Mouse (Mus musculus): Measurements from ENCODE around the gene Trim46.
"Not testable (repeated sequence)": the region's sequence is repeated elsewhere in the genome, so short reads cannot be mapped to it uniquely, and the experiment has no call there.

The Trim46 gene

DNA sequence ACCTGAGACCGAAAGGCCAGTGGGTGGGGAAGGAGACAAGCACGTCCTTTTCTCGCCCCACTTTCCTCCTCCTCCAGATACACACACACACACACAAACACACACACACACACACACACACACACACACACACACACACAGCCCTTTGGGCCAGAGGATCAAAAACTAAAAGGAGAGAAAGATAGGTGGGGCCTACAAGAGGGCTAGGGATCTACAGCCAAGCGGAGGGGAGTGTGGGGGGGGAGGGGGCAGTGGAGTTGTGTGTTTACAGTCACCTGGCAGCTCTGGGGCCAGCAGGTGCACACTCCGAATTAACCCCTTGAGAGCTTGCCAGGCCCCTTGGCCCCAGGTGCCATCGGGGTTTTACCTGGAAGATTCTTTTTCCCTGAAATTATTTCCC, 13.5 kb downstream of the Trim46 start:
- DNase-seq = no peak

DNA sequence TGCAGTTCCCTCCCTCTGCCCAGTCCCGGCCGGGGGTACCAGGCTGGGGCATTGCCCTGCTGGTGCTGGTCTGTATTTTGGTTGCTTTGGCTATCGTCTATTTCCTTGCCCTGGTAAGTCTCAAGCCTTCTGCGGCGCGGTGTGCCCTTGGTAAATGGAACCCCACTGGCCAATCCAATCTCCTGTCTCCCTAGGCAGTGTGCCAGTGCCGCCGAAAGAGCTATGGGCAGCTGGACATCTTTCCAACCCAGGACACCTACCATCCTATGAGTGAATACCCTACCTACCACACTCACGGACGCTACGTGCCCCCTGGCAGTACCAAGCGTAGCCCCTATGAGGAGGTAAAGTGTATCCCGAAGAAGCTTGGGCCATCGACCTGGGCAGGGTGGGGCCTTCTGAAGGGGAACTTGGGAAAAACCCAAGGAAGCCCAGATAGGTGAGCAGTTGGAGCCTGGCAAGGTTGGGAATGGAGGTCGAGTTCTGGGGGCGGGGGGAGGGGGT, 14.3 kb downstream of the Trim46 start:
- DNase-seq = no peak

DNA sequence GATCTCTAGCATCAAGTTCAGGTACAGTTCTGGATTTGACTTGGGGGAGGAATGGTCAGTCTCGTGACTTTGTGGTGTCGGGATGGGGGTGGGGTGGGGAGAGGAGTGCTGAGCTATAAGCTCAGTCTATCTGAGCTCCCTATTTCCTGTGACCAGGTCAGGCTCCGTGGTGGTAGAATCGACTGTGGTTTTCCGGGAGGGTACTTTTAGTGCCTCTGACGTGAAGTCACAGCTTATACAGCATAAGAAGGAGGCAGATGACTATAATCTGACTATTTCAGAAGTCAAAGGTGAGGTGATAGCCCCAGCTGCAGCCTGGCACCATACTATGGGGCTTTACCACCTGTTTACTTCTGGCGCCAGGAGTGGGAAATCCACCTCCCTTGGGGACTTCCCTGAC, 14.8 kb downstream of the Trim46 start:
- no peak for DNase-seq

DNA sequence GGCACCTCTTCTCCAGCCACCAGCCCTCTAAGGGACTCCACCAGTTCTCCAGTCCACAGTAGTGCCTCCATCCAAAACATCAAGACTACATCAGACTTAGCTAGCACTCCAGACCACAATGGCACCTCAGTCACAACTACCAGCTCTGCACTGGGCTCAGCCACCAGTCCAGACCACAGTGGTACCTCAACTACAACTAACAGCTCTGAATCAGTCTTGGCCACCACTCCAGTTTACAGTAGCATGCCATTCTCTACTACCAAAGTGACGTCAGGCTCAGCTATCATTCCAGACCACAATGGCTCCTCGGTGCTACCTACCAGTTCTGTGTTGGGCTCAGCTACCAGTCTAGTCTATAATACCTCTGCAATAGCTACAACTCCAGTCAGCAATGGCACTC, 15.5 kb downstream of the Trim46 start:
- DNase-seq = no peak

DNA sequence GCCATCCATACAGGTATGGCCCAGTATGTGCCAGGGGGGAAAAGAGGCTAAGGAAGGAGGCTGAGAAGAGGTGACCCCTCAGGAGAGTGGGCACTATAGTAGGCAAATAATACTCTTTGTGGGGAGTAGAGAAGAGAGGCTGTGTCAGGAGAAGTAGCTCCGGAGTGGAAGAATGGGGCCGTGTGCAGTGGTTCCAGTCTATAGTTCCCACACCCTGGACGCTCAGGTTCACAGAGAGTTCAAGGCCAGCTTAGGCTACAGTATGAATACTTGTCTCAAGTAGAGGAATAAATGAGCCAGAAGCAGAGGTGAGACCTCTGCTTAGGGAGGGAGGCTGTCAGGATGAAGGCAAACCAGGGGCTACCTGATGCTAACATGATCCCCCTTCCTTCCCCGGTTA, 16.8 kb downstream of the Trim46 start:
- DNase-seq = no peak

DNA sequence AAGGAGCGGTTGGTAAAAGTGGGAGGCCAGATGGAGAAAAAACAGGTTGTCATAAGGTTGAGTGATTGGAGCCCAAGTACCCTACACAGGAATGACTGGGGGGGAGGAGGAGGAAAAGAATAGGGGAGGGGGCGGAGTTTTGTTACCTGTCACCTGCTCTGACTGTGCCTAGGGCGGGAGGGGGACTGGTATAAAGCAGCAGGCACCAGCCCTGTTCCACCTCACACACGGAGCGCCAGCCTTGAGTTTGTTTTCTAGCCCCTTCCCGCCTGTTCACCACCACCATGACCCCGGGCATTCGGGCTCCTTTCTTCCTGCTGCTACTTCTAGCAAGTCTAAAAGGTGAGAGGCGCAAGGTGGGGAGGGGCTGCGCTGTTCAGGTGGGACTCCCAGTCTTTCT, 17.3 kb downstream of the Trim46 start, which contains the start of gene Muc1:
Gene Muc1, plus strand, starts transcription at position 222 of the 400 bp plus-strand sequence.
- peak; percentile 46 to 67 for DNase-seq

DNA sequence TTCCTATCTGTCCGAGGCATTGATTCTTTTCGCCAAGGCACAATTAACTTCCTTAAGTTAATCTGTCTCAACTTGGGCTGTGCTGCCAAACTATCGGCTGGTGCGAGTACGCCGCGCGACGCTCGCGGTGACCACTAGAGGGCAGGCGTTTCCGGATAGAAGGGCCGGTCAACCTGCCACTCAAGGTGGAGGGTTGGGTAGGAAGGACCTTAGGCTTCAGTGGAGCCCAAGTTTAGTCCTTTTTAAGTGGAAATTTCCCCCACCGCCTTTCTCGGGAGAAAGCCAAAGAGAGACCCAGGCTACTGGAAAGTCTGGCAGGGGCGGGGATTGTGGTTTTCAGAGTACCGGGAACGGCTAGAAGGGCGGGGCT, 17.9 kb downstream of the Trim46 start:
- peak; percentile 94 for DNase-seq

DNA sequence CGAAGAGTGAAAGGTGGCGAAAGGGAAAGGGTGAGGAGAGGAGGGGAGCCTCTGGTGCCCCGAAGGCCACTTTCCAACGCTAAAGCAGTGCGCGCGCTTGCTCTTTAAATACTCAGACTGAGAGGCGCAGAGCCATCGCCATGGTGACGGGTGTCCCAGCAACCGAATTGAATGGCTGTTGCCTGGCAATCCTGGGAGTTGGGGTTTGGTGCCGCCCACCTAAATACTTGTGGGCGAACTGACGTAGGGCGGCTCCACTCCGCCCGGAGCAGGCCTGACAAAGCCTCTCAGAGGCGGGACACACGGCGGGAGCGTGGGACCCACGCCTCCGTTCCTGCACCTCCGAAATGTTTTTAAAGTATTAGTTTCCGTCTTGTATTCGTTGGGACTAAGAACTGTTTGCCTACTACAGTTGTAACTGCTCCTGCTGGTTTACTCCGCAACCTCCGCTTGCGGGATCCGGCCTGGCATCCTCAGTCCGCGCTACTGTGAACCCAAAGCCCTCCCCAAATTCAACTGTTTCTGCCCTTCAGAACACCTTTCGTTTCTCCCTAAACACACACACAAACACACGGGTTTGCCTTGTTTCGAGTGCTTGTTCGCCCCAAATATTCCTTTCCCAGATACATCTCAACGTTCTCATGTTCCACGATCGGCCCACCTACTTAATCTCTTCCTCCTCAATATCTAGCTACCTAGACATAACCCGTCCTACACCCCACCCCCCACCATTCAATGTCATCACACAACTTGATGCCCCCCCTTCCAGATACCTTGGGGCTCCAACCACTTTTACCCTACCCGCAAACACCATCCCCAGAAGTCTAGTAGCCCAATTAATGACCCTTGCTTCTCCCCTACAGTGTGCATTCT, 18.6 kb downstream of the Trim46 start:
- peak; percentile 93 to 94 for DNase-seq

DNA sequence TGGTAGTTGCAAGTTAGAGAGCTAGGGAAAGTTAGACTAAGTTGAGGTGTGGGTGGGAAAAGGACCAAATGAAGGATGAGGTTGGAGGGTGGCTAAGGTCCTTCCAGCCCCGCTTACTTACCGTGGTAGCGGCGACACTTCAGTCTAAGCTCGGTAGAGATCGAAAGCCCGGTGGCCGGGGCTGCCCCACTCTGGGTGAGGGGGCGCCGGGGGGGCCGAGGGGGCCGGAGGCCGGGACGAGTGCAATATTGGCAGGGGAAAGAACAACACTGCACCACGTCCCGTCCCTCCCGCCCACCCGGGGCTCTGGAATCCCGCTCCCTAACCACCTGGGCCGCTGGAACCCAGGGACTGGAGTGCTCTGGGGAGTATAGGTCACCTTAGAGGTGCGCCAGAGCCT, 19.2 kb downstream of the Trim46 start, which contains the start of gene Mtx1:
Gene Mtx1, minus strand, starts transcription at position 189 of the 400 bp plus-strand sequence.
- DNase-seq = no peak

DNA sequence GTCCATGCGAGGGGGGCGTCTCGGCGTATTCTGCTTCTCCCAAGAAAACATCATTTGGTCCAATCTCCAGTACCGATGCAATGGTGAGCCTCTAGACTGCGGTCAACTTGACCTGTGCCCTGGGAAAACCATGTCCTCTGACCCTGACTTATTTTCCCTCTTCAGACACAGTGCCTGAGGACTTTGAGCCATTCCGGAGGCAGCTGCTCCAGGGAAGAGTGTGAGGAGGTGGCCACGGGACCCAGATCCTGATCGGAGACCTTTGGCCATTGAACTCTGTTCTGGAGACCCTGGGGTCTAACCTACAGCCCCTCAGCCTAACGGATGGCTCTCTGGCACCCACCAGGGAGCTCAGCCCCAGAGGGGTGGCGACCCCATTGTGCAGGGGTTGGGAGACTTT, 19.7 kb downstream of the Trim46 start:
- no peak for DNase-seq

DNA sequence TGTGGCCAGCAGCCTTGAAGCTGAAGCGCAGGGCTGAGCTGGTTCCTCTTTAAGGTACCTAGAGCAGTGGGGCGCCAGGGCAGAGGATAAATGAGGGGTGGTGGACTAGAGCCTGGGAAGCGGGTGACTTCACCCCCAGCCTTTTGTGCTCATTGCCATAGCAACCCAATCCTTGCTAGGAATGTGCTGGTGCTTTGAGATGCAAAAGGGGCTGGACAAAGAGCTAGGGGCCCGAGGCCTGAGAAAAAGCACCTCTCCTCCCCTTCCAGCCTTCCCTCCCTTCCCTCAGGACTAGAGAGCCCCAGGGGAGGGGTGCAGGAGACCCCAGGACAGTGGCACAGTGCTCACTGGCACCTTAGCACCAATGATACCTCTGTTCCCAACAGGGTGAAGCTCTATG, 20.2 kb downstream of the Trim46 start:
- DNase-seq = no peak

DNA sequence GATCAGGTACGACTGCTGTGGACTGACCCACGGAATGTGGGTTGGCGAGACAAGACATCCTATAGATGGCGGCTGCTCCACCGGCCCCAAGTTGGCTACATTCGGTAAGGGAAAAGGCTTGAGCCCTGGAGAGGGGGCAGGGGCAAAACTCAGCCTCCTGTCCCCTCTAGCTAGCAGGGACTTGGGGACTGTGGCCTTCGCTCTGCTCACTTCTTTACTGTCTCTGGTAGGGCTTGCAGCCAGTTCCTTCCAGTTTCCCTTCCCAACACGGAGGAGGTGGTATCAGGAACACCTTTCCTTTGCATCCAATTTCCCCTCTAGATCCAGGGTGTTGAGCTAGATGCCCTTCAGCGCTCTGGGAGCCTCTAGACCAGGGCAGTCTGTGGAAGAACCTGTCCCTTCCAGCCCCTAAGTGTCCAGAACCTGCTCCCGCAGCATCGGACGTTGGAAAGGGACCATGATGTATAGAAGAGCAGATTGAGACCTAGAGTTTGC, 20.7 kb downstream of the Trim46 start:
- no peak for DNase-seq

DNA sequence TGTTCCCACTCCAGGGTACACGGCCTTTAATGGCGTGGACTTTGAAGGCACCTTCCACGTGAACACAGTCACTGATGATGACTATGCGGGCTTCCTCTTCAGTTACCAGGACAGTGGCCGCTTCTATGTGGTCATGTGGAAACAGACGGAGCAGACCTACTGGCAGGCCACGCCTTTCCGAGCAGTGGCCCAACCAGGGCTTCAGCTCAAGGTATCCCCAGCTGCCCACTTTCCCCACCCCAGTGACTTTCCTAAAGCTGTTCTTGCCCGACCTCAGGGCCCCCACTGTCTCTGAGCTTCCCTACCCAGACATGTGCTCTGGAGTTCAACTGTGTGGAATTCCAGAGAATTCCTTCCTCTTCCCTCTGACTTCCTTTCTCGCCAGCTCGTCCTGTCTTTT, 21.3 kb downstream of the Trim46 start:
- DNase-seq = no peak

DNA sequence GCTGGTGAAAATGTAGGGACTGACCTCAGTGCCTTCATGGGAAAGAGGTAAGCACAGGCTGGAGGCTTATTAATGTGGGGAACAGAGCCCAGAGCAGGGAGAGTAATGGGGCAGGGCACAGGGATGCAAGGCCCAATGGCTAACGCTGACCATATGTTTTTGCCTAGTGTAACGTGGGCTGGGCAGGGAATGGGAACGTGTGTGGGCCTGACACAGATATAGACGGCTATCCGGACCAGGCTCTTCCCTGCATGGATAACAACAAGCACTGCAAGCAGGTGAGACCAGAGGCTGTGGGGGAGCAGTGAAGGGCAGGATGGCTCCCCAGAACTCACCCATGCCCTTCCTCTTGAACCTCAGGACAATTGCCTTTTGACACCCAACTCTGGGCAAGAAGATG, 24.9 kb downstream of the Trim46 start:
- DNase-seq = no peak

DNA sequence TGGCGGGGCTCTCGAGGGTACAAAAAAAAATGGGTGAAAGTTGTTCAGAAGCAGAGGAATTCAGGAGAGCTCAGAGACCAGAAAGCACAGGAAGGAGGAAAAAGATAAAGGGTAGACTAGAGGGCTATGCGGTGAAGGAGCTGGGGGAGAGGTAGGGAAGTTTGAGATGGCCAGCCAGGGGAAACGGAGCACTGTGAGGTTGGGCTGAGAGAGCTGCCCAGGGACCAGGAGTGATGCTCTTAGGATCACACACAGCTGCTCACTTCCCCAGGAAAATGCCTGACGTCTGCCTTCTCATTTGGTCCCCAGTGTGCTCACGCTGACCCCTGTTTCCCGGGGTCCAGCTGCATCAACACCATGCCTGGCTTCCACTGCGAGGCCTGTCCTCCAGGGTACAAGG, 26.6 kb downstream of the Trim46 start:
- no peak for DNase-seq

DNA sequence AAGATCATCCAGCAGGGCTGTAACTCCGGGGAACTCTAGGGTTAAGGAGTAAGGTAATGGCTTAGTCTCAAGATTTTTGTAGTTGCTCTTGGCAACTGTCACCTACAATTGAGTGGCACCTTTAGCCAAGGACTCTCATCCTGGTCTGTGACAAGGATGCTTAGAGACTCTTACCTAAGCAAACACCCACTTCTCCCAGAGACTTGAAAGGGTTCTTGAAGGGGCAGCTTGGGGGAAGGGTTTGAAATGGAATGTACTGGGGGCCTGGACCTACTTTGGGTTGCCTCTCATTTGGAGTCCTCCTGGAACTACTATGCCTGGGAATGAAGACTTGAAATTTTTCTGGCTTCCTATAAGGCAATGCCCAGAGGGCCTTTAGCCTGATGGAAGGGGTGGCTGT, 27.8 kb downstream of the Trim46 start:
- no peak for DNase-seq

DNA sequence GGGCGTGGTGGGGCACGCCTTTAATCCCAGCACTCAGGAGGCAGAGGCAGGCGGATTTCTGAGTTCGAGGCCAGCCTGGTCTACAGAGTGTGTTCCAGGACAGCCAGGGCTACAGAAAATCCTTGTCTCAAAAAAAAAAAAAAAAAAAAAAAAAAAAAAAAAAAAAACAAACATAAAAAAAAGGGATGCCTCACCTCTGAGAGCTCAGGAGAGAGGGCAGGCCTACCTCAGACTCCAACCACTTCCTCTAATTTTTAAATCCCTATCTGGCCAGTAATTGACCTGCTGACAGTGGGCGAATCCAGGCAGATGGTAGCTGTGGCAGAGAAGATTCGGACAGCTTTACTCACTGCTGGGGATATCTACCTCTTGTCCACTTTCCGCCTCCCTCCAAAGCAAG, 29.7 kb downstream of the Trim46 start:
- not testable (repeated sequence) for DNase-seq

DNA sequence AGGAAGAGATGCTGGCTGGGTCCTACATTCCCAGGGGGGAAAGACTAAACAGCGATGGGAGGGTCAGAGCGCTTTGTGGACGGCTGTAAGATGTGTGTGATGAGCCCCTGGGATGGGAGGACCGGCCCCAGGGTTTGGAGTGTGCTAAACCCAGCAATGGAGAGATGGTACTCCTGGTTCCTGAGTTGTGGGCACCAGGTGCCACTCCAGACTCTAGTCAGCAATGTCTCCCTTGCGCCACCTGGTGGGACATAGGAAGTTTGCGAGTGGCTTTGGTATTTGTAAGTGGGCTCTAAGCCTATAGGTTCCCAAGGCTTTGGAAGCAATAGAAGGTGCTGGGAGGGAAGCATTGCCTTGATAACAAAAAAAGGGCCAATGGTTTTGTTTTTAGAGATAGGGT, 30.3 kb downstream of the Trim46 start:
- DNase-seq = peak; percentile 89 to 92

DNA sequence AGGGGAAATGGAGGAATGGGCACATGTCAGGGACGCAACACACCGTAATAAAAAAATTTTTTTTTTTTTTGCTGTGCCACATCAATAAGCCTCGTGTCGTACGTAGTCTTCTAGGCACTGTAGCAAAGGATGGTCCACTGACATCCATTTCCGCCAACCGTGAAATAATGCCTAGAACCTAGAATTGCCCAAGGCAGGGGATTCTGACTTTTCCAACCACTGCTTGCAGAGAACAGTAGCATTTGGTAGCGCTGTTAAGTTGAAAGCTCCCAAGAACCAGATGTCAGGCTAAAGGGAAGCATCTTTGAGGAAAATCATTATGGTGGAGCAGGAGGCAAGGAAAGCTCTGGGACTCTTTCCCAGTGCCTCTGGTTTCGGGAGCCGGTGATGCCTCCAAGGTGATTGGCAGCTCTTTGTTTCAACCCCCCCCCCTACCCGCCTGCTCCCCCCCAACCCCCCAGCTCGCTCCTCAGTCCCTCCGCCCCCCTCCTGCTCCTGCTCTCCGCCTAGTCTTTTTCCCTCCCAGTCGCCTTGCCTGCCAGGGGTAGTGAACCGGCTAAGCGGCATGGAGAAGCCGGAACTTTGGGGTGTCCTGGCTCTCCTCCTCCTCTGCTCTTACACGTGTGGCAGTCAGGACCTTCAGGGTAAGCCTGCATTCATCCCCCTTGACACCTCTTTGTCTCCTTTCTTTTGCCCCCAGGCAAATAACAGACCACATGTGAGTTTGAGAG, 31.3 kb downstream of the Trim46 start, which contains the start of gene Thbs3:
Gene Thbs3, plus strand, starts transcription at position 500 of the 731 bp plus-strand sequence.
- peak; percentile 47 to 59 for DNase-seq

DNA sequence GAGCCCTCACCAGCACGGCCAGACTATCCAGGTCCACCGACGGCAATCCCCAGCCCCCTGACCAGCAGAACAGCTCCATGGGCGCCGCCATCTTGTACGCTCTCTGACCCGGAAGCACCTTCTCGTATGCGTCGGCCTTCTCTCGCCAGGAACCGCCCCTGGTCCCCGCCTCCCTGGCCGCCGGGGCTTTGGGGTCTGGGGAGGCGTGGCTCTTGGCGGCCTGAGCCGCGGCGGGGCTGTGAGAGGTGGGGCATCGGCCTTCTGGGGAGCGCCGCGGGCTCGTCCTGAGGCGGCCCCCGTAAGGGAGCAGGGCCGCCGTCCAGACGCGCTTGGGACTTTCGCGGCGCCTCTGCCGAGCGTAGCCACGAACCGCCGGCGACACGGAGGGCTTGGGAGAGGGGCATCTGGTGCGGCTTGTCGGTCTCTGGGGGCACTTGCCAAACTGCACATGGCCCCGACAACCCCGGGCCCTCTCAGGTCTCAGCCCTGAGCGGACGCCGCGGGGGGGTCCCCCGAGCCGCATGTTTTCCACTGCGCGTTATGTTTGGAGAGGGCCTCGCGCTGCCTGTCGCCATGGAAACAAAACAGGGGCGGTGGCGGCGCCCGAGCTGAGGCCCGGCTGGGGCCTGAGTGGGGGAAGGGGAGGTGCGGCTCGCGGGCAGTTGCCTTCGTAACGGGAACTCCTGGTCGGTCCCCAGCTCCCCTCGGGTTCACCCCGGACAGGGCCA, 32.1 kb downstream of the Trim46 start:
- DNase-seq = peak; percentile 96 to 97

DNA sequence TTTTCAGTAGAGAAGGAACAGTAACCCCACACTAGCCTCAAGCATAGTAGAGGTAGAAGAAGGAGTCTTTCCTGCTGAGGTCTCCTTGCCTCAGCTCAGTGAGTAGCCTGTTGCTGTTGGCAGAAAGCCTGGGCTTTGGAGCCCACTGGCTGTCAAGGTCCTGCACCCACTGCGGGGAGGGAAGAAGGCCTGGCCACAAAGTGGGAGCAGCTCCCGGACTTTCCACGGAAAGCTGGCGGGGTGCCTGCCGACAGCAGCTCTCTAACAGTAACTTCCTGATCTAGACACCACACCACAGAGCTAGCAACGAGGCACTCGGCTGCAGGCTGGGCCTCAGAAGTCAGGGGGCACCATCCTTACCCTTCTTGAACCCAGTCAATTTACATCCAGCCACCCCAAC, 35.4 kb downstream of the Trim46 start:
- peak; percentile 74 to 81 for DNase-seq

DNA sequence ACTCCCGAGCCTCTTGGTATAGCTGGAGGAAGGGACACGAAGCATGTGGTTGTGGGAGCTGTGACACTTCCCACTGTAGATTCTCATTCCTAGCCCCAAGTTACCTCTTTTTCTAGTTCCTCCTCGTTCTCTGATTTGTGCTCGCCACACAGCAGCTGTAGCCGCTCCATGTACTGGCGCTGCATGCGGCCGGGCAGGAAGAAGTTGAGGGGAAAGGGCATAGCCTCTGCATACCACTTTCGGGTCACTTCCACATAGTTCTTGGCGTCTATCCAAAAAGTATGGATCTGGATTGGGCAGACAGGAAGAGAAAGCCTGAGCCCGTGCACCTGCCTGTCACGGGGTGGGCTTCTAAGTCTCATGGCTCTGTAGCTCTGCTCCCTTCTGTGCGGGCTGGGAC, 35.9 kb downstream of the Trim46 start:
- DNase-seq = peak; percentile 33 to 61

DNA sequence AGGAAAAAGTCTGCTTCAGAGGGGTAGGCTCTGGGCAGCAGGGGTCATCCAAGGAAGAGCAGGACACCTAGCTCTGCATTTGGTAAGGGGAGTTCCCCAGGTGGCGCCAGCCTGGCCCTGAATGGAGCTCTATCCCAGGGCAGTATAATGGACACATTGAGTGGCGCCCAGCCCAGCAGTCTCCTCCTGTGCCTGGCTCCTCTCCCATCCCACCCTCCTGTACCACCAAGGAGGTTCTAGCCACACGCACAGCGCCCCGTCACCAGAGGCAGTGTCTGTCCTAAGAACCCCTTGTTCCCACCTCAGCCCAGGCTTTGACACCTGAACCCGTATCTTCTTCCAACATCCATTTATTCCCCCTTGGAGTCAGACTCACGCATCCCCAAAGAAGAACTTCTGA, 36.4 kb downstream of the Trim46 start:
- no peak for DNase-seq
